Mouse (Mus musculus) lung, postnatal 25 days (tissue): Measurements from ENCODE around the gene March6.
A peak's percentile ranks its signal among the peaks of the same experiment; 100 is the strongest.

ENCODE experiments used
- DNase-seq: peaks from one replicate; pipeline ENCODE4 v3.0.0; 2022; ENCODE audit warnings: low spot score

March6 gene

DNA sequence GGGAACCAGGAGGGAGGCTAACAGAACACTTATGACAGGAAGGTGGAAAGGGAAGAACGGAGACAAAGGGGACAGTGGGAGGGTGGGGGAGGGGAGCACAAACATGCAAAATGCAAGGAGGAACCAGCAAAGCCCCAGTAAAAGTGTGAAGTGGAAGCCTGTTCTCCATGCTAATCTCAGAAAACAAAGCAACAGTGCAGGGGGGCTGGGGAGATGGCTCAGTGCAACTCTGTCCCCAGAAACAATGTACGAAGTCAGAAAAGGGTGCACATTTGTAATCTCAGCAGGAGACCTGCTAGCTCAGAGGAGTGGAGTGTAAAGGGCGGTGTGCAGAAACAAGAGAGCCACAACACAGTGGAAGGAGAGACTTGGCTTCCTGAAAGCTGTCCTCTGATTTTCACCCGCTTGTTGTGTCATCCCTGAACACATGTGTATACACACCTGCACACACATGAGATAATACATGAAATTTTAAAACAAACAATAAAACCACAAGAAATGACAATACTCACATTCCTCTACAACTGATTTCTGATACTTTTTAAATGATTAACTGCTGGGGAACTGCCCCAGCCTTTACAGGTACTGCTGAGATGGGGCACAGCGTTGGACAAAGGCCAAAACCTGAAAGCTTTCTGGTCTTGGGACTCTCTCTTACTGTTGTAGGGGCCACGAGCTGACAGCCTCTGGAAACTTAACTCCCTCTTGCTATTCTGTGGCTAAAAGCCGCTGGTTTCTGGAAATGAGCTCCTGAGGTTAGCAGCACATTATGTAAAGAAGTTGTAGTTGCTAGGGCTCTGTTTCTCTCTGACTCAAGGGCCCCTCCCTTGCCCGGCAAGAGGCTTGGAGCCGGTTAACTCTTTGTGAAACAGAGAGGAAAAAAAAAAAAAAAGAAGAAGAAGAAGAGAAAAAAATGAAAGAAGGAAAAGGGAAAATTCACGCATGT is 11.4 kb upstream of the March6 start:
- peak; percentile 24 for DNase-seq

DNA sequence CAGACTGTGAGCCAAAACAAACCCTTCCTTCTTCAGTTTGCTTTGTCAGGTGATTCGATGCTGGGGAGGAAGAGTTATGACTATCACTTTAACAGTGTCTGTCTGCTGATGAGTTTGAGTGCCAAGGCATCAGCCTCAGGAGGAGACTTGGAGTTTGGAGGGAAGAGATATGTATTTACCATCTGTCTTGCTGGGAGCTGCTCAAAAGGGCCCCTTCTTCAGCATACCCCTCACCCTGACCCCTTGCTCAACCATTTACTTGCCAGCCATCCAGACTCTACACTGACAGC is 9.6 kb upstream of the March6 start:
- DNase-seq = no peak

DNA sequence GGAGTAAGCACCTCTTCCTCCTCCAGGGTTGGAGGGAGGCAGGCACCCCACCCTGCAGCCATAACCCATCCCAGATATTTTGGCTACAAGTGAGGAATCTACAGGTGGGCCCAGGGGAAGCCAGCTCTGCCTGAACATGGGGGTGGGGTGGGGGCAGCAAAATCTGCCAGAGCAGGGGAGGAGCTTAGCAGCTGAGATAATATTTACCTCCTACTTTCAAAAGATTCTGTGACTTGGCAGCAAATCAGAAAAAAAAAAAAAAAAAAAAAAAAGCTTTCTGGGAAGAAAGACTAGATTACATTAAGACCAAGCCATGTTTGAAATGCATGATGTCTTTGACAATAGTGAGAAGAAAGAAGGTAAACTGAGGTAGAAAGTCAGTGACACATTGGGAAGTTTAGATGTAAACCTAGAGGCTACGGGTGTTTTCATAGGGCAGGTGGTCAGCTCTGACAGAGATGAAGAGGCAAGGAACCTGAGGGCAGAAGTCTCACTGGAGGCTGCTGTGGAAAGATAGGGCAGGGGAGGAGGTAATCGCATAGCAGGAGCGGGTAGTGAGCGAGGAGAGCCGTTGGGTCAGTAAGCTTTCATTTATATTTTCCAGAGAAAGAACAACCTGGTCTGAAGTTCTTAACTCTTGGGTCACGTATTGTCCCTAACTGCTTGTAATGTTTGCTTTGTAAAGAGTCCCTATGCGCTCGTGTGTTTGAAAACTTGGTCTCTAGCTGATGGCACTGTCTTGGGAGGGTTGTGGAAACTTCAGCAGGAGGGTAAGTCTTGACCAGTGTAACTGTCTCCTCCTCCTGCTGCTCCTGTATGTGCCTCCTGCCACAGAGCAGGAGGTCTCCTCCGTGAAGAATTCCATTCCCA is 9.0 kb upstream of the March6 start:
- DNase-seq = no peak

DNA sequence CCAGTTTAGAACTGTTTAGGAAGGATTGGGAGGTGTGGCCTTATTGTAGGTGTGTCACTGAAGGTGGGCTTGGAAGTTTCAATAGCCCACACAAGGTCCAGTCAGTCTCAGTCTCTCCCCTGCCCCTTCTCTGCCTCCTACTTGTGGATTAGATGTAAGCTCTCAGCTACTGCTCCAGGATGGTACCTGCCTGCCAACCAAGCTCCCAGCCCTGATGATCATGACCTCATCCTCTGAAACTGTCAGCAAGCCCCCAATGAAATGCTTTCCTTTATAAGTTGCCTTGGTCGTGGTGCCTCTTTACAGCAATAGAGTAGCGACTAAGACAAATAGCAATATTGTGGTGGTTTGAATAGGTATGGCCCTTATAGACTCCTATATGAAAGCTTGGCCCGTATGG is 7.5 kb upstream of the March6 start:
- no peak for DNase-seq

DNA sequence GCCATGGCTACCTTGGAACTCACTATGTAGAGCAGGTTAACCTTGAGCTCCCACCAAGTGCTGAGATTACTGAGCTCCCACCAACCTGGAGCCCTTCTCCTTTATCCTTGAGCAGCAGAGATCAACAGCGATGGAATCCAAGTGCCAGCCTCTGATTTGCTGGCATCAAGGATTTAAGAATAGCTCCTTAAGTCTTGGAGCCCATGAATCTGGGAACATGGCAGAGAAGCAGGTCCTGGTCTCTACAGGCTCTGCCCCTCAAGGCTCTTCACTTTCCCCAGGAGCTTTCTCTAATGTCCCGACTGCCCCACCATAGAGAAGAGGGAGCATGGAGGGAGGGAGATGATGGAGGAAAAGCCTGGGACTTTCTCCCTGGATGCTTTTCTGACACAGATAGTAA is 6.9 kb upstream of the March6 start:
- DNase-seq = no peak

DNA sequence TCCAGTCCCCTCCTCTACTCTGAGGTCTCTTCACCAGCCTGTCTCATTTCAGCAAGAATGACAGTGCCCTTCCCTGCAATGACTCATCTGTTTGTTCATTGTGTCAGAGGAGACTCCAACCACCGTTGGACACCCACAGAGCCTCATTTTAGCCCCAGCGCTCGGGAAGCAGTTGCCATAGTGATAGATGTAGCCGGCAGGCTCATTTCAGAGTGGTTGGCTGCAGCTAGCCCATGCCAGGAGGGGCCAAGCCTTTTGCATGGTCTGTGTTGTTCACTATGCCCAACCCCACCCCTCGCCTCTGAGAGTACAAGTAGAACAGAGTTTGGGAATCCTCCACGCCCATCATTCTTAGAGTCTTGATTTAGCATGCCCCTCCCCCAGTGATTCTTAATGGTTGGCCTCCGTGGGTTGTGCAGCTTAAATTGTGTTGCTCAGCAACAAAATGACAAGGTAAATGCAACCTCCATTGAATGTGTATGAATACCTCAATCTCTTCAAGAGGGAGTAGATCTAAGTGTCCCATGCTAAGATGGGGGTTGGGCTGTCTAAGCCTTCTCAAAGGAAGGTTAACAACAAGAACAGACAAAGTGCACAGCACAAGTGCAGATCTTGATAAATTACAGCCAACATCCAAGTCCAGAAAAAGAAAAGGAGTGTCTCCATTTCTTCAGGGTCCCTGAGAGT is 5.3 kb upstream of the March6 start:
- no peak for DNase-seq

DNA sequence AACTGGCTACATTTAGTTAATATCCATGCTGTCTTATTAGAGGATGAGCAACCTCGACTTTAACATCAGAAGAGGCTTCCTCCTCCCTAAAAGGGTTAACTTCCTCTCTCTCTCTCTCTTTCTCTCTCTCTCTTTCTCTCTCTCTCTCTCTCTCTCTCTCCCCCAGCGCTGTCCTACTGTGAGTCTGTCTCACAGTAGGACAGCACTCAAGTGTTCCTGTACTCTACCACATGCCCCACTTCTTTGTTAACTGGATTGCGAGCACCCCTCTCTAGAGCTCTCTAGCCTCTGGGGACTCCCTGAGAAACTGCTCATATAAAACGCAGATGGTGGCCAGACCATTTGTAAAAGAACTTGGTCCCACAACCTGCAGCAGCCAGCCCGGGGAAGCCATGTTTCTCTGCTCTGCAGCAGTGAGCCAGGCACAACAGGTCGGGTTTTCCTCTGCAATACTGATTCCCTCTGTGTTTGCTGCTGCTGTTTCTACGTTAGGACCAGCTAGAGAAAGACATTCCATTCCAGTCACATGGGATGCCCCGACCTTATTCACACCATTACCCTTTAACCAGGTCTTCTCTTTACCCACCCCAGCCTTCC is 4.5 kb upstream of the March6 start:
- DNase-seq = no peak

DNA sequence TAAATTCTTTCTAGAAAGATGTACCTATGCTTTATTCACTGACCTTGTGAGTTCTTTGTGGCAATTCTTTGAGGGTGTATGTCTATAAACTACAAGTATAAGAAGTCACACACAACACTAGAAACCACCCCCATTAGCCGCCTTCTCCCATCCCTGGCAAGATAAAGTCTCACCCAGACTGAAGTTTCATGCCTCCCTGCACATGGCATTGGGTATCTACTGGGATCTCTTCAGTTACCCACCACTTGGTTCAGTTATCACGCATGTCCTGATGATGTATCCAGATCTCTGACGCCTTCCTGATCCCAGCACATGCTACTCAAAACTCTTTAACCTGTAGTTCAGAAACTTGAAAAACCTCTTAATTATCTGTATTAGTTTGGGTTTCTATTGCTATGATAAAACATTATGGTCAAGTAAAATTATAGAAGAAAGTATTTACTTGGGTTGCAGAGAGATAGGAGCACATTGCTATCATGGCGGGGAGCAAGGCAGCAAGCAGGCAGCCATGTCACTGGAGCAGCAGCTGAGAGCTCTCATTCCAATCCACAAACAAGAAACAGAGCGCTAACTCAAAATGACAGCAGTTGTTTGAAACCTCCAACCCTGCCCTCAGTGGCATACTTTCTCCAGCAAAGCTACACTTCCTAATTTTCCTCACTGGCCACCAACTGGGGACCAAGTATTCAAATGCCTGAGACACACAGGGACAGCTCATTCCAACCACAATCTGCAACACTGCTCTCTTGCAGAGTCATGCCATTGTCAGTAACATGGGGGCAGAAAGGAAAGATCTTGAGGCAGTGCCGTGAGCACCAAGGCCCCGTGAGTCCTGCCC is 3.8 kb upstream of the March6 start:
- DNase-seq = no peak

DNA sequence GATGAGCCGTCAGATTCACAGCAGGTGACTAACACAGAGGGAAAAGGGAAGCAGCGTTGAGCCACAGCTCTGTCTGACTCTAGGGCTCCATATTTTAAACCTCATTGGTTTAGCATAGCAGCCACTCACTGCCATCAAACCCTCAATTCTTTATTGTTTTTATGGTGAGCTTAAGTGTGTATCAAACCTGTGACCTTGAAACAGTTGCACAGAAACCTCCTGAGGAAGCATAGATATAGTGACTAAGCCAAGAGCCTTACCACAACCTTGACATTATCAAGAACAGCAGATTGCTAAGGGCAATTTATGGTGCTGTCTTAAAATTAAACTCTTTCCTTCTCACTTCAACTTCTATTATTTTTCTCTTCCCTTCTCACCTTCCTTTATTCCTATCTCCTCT is 2.7 kb upstream of the March6 start:
- DNase-seq = no peak

DNA sequence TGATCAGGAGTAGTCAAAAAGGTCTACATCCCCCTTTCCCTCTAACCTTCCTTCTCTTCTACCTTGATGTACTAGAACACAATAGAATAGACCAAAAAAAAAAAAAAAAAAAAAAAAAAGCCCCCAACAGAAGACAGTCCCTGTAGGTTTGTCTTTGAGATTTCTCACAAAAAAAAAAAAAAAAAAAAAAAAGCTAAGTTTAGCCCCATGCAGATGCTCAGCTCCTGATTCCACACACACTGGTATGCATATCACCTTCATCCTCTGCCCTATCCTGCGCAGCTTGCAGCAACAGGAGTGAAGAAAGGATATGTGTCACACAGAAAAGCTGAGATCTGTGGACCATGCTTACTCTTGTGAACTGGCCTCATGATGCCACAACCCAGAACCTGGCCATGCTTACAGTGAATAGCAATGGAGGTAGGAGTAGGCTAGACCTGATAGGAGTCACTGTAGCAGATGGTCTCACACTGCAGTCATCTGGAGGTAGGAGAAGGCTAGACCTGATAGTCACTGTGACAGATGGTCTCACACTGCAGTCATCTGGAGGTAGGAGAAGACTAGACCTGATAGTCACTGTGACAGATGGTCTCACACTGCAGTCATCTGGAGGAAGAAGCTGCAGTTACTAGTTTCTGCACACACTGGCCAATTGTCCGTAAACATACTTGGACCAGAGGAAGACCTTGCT is 1.6 kb upstream of the March6 start:
- DNase-seq = no peak

DNA sequence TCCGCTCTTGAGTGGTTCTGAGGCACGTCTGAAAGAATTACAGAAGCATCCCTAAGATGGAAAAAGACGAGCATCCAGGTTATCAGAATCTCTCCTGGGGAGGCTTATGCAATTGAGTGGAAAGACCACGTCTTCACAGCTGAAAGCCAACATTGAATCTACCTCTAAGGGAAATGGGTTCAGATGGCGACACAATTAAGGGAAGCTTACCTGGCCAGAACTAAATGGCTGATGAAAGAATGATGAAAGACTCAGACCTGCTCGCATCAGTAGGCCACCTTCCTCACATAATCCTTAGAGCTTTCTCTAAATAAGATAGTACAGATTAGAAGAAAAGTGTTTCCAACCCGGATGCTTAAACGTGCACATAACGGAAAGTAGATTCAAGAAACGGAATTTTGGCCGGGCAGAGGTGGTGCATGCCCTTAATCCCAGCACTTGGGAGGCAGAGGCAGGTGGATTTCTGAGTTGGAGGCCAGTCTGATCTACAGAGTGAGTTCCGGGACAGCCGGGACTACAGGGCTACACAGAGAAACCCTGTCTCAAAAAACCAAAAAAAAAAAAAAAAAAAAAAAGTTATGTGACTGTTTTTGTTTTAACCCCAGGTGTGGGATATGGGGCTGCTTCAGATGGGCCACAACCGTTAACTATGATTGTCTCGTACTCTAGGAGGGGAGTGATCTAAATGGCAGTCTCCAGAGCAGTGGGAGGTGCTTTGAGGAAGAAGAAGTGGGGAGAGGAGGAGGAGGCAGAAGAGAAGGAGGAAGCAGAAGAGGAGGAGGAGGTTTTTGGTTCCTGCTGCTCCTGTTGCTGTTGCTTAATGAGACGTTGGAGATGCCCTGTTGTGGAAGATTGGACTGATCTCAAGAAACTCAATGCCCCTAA is 835 bp upstream of the March6 start:
- no peak for DNase-seq

DNA sequence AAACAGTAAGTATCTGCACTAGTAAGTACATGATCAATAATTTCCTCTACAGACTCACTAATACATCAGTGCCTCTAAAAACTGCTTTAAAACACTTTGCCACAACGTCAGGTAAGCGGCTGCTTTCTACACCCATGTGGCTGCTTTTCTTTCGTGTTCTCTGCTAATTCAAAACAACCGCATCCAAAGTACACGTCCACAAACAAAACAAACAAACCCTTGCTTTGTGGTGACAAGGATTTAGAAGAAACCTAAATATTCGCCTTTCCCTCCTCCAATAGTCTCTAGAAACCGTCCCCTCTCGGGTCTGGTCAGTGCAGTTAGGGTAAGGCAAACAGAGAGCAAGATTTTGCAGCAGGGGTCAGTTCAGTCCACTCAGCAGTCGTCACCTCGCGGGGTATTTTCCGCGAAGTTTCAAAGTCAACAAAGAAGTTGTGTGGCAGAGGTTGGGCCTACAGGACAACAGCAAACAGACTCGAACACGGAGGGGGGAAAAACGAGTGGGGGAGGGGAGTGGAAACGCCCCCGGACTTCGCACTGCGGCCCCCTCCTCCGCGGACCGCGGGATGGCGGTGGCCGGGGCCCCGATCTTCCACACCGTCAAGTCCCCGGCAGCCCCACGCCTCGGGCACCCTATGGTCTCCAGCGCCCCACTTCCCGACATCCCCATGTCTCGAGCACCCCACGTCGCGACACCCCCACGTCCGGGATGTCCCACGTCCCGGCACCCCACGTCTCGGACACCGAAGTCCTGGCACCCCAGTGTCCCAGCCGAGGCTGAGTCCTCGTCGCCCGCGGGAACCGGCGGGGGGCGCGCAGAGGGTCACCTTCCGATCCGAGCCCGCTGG is 818 bp downstream of the March6 start:
- DNase-seq = peak; percentile 37

DNA sequence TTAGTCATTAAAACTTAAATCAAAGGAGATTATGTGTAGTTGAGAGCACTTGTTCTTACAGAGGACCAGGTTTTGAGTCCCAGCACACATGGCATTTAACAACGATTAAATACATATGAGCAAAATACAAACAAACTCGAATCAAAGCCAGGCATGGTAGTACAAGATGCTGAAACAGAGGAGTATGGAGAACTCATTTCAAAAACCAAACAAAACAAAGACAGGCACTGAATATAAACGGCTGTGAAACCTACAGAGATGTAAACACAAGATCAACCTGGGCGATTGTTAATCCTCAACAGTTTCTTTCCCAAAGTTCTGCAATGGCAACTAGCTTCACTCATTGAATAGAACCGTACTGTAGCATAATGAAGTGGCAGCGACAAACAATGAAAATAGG is 1.8 kb downstream of the March6 start:
- no peak for DNase-seq

DNA sequence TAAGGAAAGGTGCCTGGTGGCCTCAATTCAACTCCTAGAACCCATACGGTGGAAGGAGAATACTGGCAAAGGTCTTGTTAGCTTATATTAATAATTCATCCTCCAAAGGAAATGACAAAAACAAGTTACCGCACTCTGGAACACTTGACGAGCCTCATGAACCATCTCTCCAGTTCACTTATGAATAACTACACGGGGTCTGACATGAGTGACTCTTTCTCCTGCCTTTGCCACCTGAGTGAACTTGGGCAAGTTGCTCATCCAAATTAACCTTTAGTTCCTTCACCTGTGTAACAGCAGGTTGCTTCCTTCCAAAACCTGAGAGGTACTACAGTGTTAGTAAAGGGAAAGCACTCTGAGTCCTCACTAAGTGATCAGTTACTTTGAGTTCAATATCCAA is 2.4 kb downstream of the March6 start:
- no peak for DNase-seq

DNA sequence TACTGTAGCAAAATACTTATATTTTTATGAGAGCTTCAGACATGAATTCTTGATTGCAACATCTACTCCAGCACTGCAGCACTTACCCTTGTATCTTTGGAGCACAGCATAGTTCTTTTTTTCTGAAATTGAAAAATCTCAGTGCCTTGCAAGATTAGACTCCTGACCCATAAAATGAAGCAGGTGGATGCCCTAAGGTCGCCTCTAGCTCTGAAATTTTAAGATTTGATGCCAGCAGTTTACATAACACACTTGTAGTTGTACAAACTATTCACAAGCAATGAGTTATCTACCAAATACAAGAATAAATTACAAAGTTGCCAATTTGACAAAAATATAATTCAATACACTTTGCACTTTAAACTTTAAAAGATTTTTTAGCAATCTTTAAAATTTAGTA is 4.4 kb downstream of the March6 start:
- no peak for DNase-seq

DNA sequence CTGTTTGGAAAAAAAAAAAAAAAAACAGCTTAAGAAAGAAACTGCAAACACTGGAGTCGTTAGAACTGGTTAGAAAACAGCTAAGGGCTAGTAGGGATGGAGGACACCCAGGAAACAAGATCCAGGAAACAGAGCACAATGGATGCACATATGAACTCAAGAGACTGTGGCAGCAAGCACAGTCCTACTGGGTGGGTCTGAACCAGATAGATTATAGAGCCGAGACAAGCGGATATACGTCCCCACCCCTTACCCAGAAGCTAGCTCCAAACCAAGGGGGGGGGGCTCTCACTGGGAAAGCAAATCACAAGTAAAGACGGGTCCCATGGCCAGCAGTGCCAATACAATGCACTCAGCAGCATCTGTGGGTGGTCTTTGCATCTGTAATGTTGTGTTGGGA is 11.9 kb downstream of the March6 start:
- DNase-seq = no peak

DNA sequence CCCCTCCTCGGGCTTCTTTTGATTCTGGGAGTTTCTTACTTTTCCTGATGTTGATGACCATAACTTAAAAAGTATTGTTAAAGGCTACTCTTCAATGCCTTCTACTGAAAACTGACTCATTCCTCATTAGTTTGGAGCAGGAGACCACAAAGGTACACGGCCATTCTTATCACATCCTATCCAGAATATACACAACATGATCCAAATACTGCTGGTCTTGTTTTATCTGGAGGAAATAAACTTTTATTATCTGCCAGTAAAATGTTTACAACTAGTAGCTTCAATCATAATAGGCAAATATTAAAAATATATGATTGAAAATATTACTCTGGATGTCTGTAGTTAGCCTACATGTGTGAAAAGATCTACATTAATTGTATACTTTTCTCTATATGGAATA is 12.5 kb downstream of the March6 start:
- no peak for DNase-seq

DNA sequence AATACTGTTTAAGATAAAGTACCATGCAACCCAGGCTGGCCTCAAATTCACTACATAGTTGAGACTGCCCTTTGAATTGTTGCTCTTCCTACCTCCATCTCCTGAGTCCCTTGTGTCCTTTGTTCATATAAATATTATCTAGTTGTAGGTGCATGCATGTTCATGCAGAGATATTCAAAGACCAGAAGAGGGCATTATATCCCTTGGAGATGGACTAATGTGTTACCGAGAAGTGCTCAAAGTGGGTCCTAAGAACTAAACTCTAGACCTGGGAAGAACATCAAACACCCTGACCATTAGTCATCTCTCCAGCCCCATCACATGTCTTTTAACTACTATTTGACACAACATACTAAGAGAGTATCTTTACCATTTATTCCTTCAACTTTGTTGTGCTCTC is 13.7 kb downstream of the March6 start:
- DNase-seq = no peak

DNA sequence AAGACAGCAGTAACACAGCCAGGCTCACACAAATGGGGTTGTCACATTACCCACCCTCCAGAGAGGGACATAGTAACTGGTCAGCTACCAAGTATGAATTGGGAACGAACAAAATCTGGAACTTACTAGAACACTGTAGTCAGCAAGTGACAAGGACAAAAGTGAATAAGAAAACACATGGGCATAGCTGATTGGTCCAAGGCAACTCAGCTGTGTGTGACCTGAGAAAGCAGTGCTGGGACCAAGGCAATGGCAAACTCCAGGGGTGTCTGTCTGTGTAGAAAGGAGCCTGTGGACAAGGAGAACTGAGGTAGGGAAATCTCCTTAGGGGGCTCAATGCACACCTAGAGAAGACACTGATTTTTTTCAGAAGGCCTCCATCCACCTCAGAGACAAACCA is 19.1 kb downstream of the March6 start:
- DNase-seq = no peak
